Mouse (Mus musculus): Measurements from ENCODE around the gene Klhl40. TPM values are rescaled to one million over a fixed set of nuclear protein-coding genes. Genes with fewer than 3 reads are reported as not detected.

Klhl40 gene
- polyA plus RNA-seq, 1 experiment from 2014 or later, result 0.06 TPM

GRCm38 (mm10) chr9:121830243-121830955 lies 53.0 kb downstream of the Klhl40 start:
- 70% methylated on average over 6 of the region's 6 CpGs for WGBS (ENCODE audit: insufficient replicate concordance)
- no peak overlapping the region for H3K4me2 ChIP-seq
- no peaks in the 10 kb centered on the region for H3K27me3 ChIP-seq (replicated peaks)
- no peaks in the 10 kb centered on the region for H3K4me1 ChIP-seq
- H3K9me3 ChIP-seq (replicated peaks), result 0 out of 2 replicates have a peak, but pooled peaks cover 3% of the 10 kb centered on the region
- H3K4me3 ChIP-seq, result no peak overlapping the region
- no peak for ATAC-seq
- no peaks in the 10 kb centered on the region for H3K36me3 ChIP-seq
- H3K27ac ChIP-seq, result no peak overlapping the region
- H3K9ac ChIP-seq, result no peak overlapping the region

- Histone ChIP-seq H3K4me1 (no peaks in the 10 kb centered on the region), H3K36me3 (no peaks in the 10 kb centered on the region), H3K9me3 (replicated peaks) (0 out of 2 replicates have a peak, but pooled peaks cover 6% of the 10 kb centered on the region), H3K9ac (no peak overlapping the region), H3K4me2 (no peak overlapping the region), H3K27ac (no peak overlapping the region), H3K27me3 (replicated peaks) (no peaks in the 10 kb centered on the region), H3K4me3 (no peak overlapping the region)
- WGBS (ENCODE audit: insufficient replicate concordance), result 19% methylated on average over 6 of the region's 6 CpGs
- ATAC-seq, result no peak
These were observed 53.5 kb downstream of the Klhl40 start for GRCm38 (mm10) chr9:121830956-121831293.

Other genes with a start within 250 kb of the Klhl40 start
- 0.23 and 0.29 TPM in 2 replicates for gene Lyzl4, start 135.5 kb upstream of the Klhl40 start, polyA plus RNA-seq (2016; fragmentation: Nextera tagmentation; extraction: Ambion mirVana)
- 0.14 and 0.23 TPM in 2 replicates for gene Vipr1, start 134.9 kb upstream of the Klhl40 start, polyA plus RNA-seq (2016; fragmentation: Nextera tagmentation; extraction: Ambion mirVana)
- gene Sec22c, start 72.1 kb upstream of the Klhl40 start, polyA plus RNA-seq (2016; fragmentation: Nextera tagmentation; extraction: Ambion mirVana), result 4.4 and 5.1 TPM in 2 replicates
- gene Ss18l2, start 67.3 kb upstream of the Klhl40 start, polyA plus RNA-seq (2016; fragmentation: Nextera tagmentation; extraction: Ambion mirVana), result 77.5 and 89.3 TPM in 2 replicates
- 34.0 and 38.9 TPM in 2 replicates for gene Nktr, start 58.4 kb upstream of the Klhl40 start, polyA plus RNA-seq (2016; fragmentation: Nextera tagmentation; extraction: Ambion mirVana)
- gene Zfp651, start 18.3 kb upstream of the Klhl40 start, polyA plus RNA-seq (2016; fragmentation: Nextera tagmentation; extraction: Ambion mirVana), result 1.9 and 2.6 TPM in 2 replicates
- gene Hhatl, start 14.9 kb downstream of the Klhl40 start, polyA plus RNA-seq (2016; fragmentation: Nextera tagmentation; extraction: Ambion mirVana), result not detected in 2 replicates
- not detected in 2 replicates for gene Ccdc13, start 61.9 kb downstream of the Klhl40 start, polyA plus RNA-seq (2016; fragmentation: Nextera tagmentation; extraction: Ambion mirVana)
- gene Higd1a, start 80.8 kb downstream of the Klhl40 start, polyA plus RNA-seq (2016; fragmentation: Nextera tagmentation; extraction: Ambion mirVana), result 135 and 145 TPM in 2 replicates
- gene Ackr2, start 120.7 kb downstream of the Klhl40 start, polyA plus RNA-seq (2016; fragmentation: Nextera tagmentation; extraction: Ambion mirVana), result 0.16 and 0.19 TPM in 2 replicates
- 0.22 and 0.27 TPM in 2 replicates for gene Cyp8b1, start 138.7 kb downstream of the Klhl40 start, polyA plus RNA-seq (2016; fragmentation: Nextera tagmentation; extraction: Ambion mirVana)
- gene Fam198a, start 173.4 kb downstream of the Klhl40 start, polyA plus RNA-seq (2016; fragmentation: Nextera tagmentation; extraction: Ambion mirVana), result 0.20 and 0.44 TPM in 2 replicates
- 3.4 and 3.5 TPM in 2 replicates for gene Pomgnt2, start 219.5 kb downstream of the Klhl40 start, polyA plus RNA-seq (2016; fragmentation: Nextera tagmentation; extraction: Ambion mirVana)

All from liver, embryonic 12.5 days (tissue).